Mouse (Mus musculus) liver, adult 2 months (tissue): Measurements from ENCODE around the gene Tekt2. TPM values are rescaled to one million over a fixed set of nuclear protein-coding genes. Genes with fewer than 3 reads are reported as not detected.
A peak's percentile ranks its signal among the peaks of the same experiment; 100 is the strongest.

Source experiments
- DNase-seq: peaks from one replicate; pipeline ENCODE4 v3.0.0-alpha.2; 2011; ENCODE audit warnings: low read depth, low spot score; ENCODE audit errors: extremely low read depth
- H3K27ac ChIP-seq: fragments of 200-500 bp; replicated peaks from 2 replicates; pipeline ENCODE4 v1.5.1; 2012; ENCODE audit warnings: low read depth, mild to moderate bottlenecking, control low read depth, inconsistent platforms, low read length; ENCODE audit not compliant: insufficient read depth
- H3K27me3 ChIP-seq: fragments of 200-500 bp; 2 replicates; pipeline ENCODE4 v1.6.1; 2012; ENCODE audit warnings: mild to moderate bottlenecking, moderate library complexity, low read length, inconsistent platforms; ENCODE audit not compliant: control insufficient read depth, insufficient read depth
- H3K36me3 ChIP-seq: fragments of 200-500 bp; 2 replicates; pipeline ENCODE4 v1.6.1; 2012; ENCODE audit warnings: low read length, inconsistent platforms; ENCODE audit not compliant: control insufficient read depth, insufficient read depth
- H3K4me1 ChIP-seq: fragments of 200-500 bp; 2 replicates; pipeline ENCODE4 v1.6.1; 2011; ENCODE audit warnings: low read length; ENCODE audit not compliant: control insufficient read depth, insufficient read depth
- H3K4me3 ChIP-seq: fragments of 200-500 bp; 2 replicates; pipeline ENCODE4 v1.5.1; 2011; ENCODE audit warnings: low read depth, mild to moderate bottlenecking, control low read depth, low read length, moderate library complexity; ENCODE audit not compliant: insufficient read depth
- H3K79me2 ChIP-seq: fragments of 200-500 bp; 2 replicates; pipeline ENCODE4 v1.6.1; 2012; ENCODE audit warnings: inconsistent platforms, mild to moderate bottlenecking, low read length, moderate library complexity; ENCODE audit not compliant: control insufficient read depth, insufficient read depth
- H3K9ac ChIP-seq: fragments of 200-500 bp; 2 replicates; pipeline ENCODE4 v1.6.1; 2012; ENCODE audit warnings: low read depth, mild to moderate bottlenecking, control low read depth, inconsistent platforms, low read length
- CTCF ChIP-seq: fragments of 200-500 bp; IDR thresholded peaks from 2 replicates; pipeline ENCODE4 v1.5.1; 2011; ENCODE audit warnings: low read depth, low read length, control low read depth
- POLR2A ChIP-seq: fragments of 200-500 bp; IDR thresholded peaks from 2 replicates; pipeline ENCODE4 v1.6.1; 2011; ENCODE audit warnings: low read length, control low read depth; ENCODE audit not compliant: insufficient read depth; ENCODE audit errors: extremely low read depth
- WGBS: fragments of 180-500 bp; shearing (Covaris S2); methylation state at CpG from one replicate; pipeline ENCODE4 v1.1.7; 2018; 5-methylcytosine and 5-hydroxymethylcytosine counted together
- polyA plus RNA-seq: library from polyadenylated mRNA; depleted of rRNA; stranded (reverse); fragments of >200 nt; gene quantifications from 2 replicates; pipeline ENCODE4 v1.2.3, GENCODE M21; 2012
- total RNA-seq: library from RNA; depleted of rRNA; stranded (reverse); fragments of >200 nt; gene quantifications from 2 replicates; pipeline ENCODE4 v1.2.3, GENCODE M21; 2014

Gene Tekt2
- total and polyA plus RNA-seq, 2 experiments = 0.37 to 0.43 TPM

GRCm38 (mm10) chr4:126287302-126287995 is 38.0 kb downstream of the Tekt2 start:
- H3K27ac ChIP-seq = no peak overlapping the region
- no peak overlapping the region for H3K9ac ChIP-seq
- H3K4me1 ChIP-seq = peaks cover 2% of the 10 kb centered on the region
- no peak for TF ChIP-seq POLR2A
- no peak for TF ChIP-seq CTCF
- H3K36me3 ChIP-seq = no peaks in the 10 kb centered on the region
- H3K79me2 ChIP-seq = no peaks in the 10 kb centered on the region
- no peak for DNase-seq
- no peak overlapping the region for H3K4me3 ChIP-seq
- 43% methylated on average over 11 of the region's 11 CpGs for WGBS
- peaks cover 12% of the 10 kb centered on the region for H3K27me3 ChIP-seq

- Histone ChIP-seq H3K27me3 (peaks cover 12% of the 10 kb centered on the region), H3K27ac (no peak within 1 kb of the TSS), H3K79me2 (no peaks in the 10 kb centered on the region), H3K4me3 (peak within 1 kb of the TSS; percentile 47; the same call in 1 of the 2 replicates), H3K36me3 (no peaks in the 10 kb centered on the region), H3K9ac (peak within 1 kb of the TSS; percentile 35), H3K4me1 (peaks cover 2% of the 10 kb centered on the region)
- 4% methylated on average over 36 of the region's 42 CpGs for WGBS
- DNase-seq = no peak
- no peak for TF ChIP-seq POLR2A
- TF ChIP-seq CTCF = no peak
Measured at GRCm38 (mm10) chr4:126286492-126286891, 39.0 kb downstream of the Tekt2 start, which contains the start of gene Col8a2. Col8a2 (plus strand) TSS chr4:126286793.

GRCm38 (mm10) chr4:126283582-126283981 is 41.9 kb downstream of the Tekt2 start:
- Histone ChIP-seq H3K27ac (no peak overlapping the region), H3K27me3 (peaks cover 12% of the 10 kb centered on the region), H3K4me3 (no peak overlapping the region), H3K79me2 (no peaks in the 10 kb centered on the region), H3K36me3 (no peaks in the 10 kb centered on the region), H3K4me1 (peaks cover 2% of the 10 kb centered on the region), H3K9ac (no peak overlapping the region)
- DNase-seq = no peak
- WGBS = 82% methylated on average over 8 of the region's 8 CpGs
- TF ChIP-seq POLR2A = no peak

- Histone ChIP-seq H3K27ac (no peak overlapping the region), H3K36me3 (no peaks in the 10 kb centered on the region), H3K27me3 (peaks cover 9% of the 10 kb centered on the region), H3K9ac (no peak overlapping the region), H3K4me3 (no peak overlapping the region), H3K79me2 (no peaks in the 10 kb centered on the region), H3K4me1 (peaks cover 2% of the 10 kb centered on the region)
- TF ChIP-seq CTCF = no peak
- no peak for TF ChIP-seq POLR2A
- no peak for DNase-seq
- WGBS = 68% methylated on average over 9 of the region's 9 CpGs
Measured at GRCm38 (mm10) chr4:126281706-126282105, 43.8 kb downstream of the Tekt2 start.

GRCm38 (mm10) chr4:126278961-126279360 is 46.5 kb downstream of the Tekt2 start:
- Histone ChIP-seq H3K4me3 (no peak overlapping the region), H3K4me1 (no peaks in the 10 kb centered on the region), H3K9ac (no peak overlapping the region), H3K27ac (no peak overlapping the region), H3K36me3 (no peaks in the 10 kb centered on the region; the same call in 1 of the 2 replicates), H3K27me3 (no peaks in the 10 kb centered on the region), H3K79me2 (no peaks in the 10 kb centered on the region)
- TF ChIP-seq POLR2A (no peak), CTCF (no peak)
- no peak for DNase-seq
- 88% methylated on average over 9 of the region's 9 CpGs for WGBS

- no peak overlapping the region for H3K9ac ChIP-seq
- H3K27ac ChIP-seq = no peak overlapping the region
- no peak for DNase-seq
- no peaks in the 10 kb centered on the region for H3K27me3 ChIP-seq
- TF ChIP-seq CTCF = no peak
- no peak for TF ChIP-seq POLR2A
- 77% methylated on average over 9 of the region's 9 CpGs for WGBS
- no peaks in the 10 kb centered on the region for H3K79me2 ChIP-seq
- no peaks in the 10 kb centered on the region for H3K4me1 ChIP-seq
- peaks cover 1% of the 10 kb centered on the region; the same call in 1 of the 2 replicates for H3K36me3 ChIP-seq
- no peak overlapping the region for H3K4me3 ChIP-seq
Measured at GRCm38 (mm10) chr4:126278565-126278915, 46.9 kb downstream of the Tekt2 start.
